Mouse (Mus musculus) neural tube, embryonic 12.5 days (tissue): Measurements from ENCODE around the gene Me1. TPM values are rescaled to one million over a fixed set of nuclear protein-coding genes. Genes with fewer than 3 reads are reported as not detected.

Experiments used
- ATAC-seq: fragments of 200-750 bp; cut with Nextera tagmentation; 2 replicates; pipeline ENCODE4 v1.8.0; 2017; ENCODE audit warnings: low read depth, mild to moderate bottlenecking, moderate TSS enrichment, moderate library complexity; ENCODE audit not compliant: low FRiP score
- H3K27ac ChIP-seq: fragments of 300-500 bp; sonication (generic); 2 replicates; pipeline ENCODE4 v1.5.1; 2016
- H3K27me3 ChIP-seq: fragments of 300-500 bp; sonication (generic); replicated peaks from 2 replicates; pipeline ENCODE4 v1.6.1; 2016; ENCODE audit warnings: mild to moderate bottlenecking
- H3K36me3 ChIP-seq: fragments of 300-500 bp; sonication (generic); 2 replicates; pipeline ENCODE4 v1.6.1; 2016; ENCODE audit warnings: mild to moderate bottlenecking
- H3K4me1 ChIP-seq: fragments of 300-500 bp; sonication (generic); 2 replicates; pipeline ENCODE4 v1.6.1; 2016
- H3K4me2 ChIP-seq: fragments of 300-500 bp; sonication (generic); replicated peaks from 2 replicates; pipeline ENCODE4 v1.6.1; 2016; ENCODE audit warnings: mild to moderate bottlenecking
- H3K4me3 ChIP-seq: fragments of 300-500 bp; sonication (generic); 2 replicates; pipeline ENCODE4 v1.5.1; 2016
- H3K9ac ChIP-seq: fragments of 300-500 bp; sonication (generic); 2 replicates; pipeline ENCODE4 v1.6.1; 2016; ENCODE audit warnings: mild to moderate bottlenecking
- H3K9me3 ChIP-seq: fragments of 300-500 bp; sonication (generic); 2 replicates; pipeline ENCODE4 v1.6.1; 2016; ENCODE audit warnings: mild to moderate bottlenecking
- WGBS: fragments of 180-500 bp; shearing (Covaris S2); methylation state at CpG from one replicate; pipeline ENCODE4 v1.1.7; 2016; 5-methylcytosine and 5-hydroxymethylcytosine counted together
- polyA plus RNA-seq: library from polyadenylated mRNA; unstranded; fragments of >200 nt; fragmentation: Nextera tagmentation; extraction: Ambion mirVana; gene quantifications from 2 replicates; pipeline ENCODE4 v1.2.1, GENCODE M21; 2016

Gene Me1
- polyA plus RNA-seq, 1 experiment from 2014 or later, result 26.3 TPM

- Histone ChIP-seq H3K27ac (no peak overlapping the region), H3K4me3 (no peak overlapping the region), H3K4me2 (no peak overlapping the region), H3K9me3 (no peaks in the 10 kb centered on the region), H3K9ac (no peak overlapping the region), H3K36me3 (no peaks in the 10 kb centered on the region), H3K27me3 (no peaks in the 10 kb centered on the region), H3K4me1 (no peaks in the 10 kb centered on the region)
- 9% methylated on average over 1 of the region's 1 CpGs for WGBS
- ATAC-seq, result no peak
Measured at GRCm38 (mm10) chr9:86646807-86647206, 48.9 kb downstream of the Me1 start.

GRCm38 (mm10) chr9:86643497-86643896 is 52.3 kb downstream of the Me1 start:
- H3K4me3 ChIP-seq, result no peak overlapping the region
- WGBS, result 94% methylated on average over 4 of the region's 4 CpGs

GRCm38 (mm10) chr9:86638771-86639170 is 57.0 kb downstream of the Me1 start:
- no peaks in the 10 kb centered on the region for H3K27me3 ChIP-seq
- no peaks in the 10 kb centered on the region for H3K36me3 ChIP-seq
- no peak overlapping the region for H3K4me3 ChIP-seq
- H3K4me2 ChIP-seq, result no peak overlapping the region
- H3K4me1 ChIP-seq, result no peaks in the 10 kb centered on the region
- WGBS, result 85% methylated on average over 6 of the region's 6 CpGs
- no peak overlapping the region for H3K9ac ChIP-seq
- no peak for ATAC-seq
- H3K27ac ChIP-seq, result no peak overlapping the region
- H3K9me3 ChIP-seq, result no peaks in the 10 kb centered on the region

More at GRCm38 (mm10) chr9:86643497-86643896, 52.3 kb downstream of the Me1 start:
- H3K27ac ChIP-seq, result no peak overlapping the region
- H3K36me3 ChIP-seq, result no peaks in the 10 kb centered on the region
- no peak overlapping the region for H3K9ac ChIP-seq
- H3K9me3 ChIP-seq, result no peaks in the 10 kb centered on the region
- H3K4me2 ChIP-seq, result no peak overlapping the region
- H3K4me1 ChIP-seq, result no peaks in the 10 kb centered on the region
- ATAC-seq, result no peak
- H3K27me3 ChIP-seq, result no peaks in the 10 kb centered on the region

- H3K27ac ChIP-seq, result no peak overlapping the region
- 91% methylated on average over 7 of the region's 7 CpGs for WGBS
- no peak overlapping the region for H3K4me3 ChIP-seq
- ATAC-seq, result no peak
- no peak overlapping the region for H3K4me2 ChIP-seq
- H3K9ac ChIP-seq, result no peak overlapping the region
- no peaks in the 10 kb centered on the region for H3K36me3 ChIP-seq
- no peaks in the 10 kb centered on the region for H3K9me3 ChIP-seq
- no peaks in the 10 kb centered on the region for H3K4me1 ChIP-seq
- H3K27me3 ChIP-seq, result no peaks in the 10 kb centered on the region
Measured at GRCm38 (mm10) chr9:86631153-86631552, 64.6 kb downstream of the Me1 start.

GRCm38 (mm10) chr9:86630352-86630931 is 65.3 kb downstream of the Me1 start:
- H3K9me3 ChIP-seq, result no peaks in the 10 kb centered on the region
- no peaks in the 10 kb centered on the region for H3K27me3 ChIP-seq
- H3K4me2 ChIP-seq, result no peak overlapping the region
- no peaks in the 10 kb centered on the region for H3K4me1 ChIP-seq
- no peak overlapping the region for H3K9ac ChIP-seq
- no peak overlapping the region for H3K27ac ChIP-seq
- H3K36me3 ChIP-seq, result no peaks in the 10 kb centered on the region
- ATAC-seq, result no peak
- H3K4me3 ChIP-seq, result no peak overlapping the region
- WGBS, result 74% methylated on average over 5 of the region's 5 CpGs

GRCm38 (mm10) chr9:86629379-86629778 is 66.4 kb downstream of the Me1 start:
- Histone ChIP-seq H3K4me3 (no peak overlapping the region), H3K9ac (no peak overlapping the region), H3K4me2 (no peak overlapping the region), H3K27me3 (no peaks in the 10 kb centered on the region), H3K36me3 (no peaks in the 10 kb centered on the region), H3K9me3 (no peaks in the 10 kb centered on the region), H3K27ac (no peak overlapping the region), H3K4me1 (no peaks in the 10 kb centered on the region)
- WGBS, result 68% methylated on average over 6 of the region's 6 CpGs
- no peak for ATAC-seq

- H3K36me3 ChIP-seq, result no peaks in the 10 kb centered on the region
- no peak for ATAC-seq
- no peak overlapping the region for H3K9ac ChIP-seq
Measured at GRCm38 (mm10) chr9:86627745-86628496, 67.8 kb downstream of the Me1 start.

GRCm38 (mm10) chr9:86626906-86627305 is 68.8 kb downstream of the Me1 start:
- 75% methylated on average over 3 of the region's 3 CpGs for WGBS
- H3K4me3 ChIP-seq, result no peak overlapping the region

More at GRCm38 (mm10) chr9:86627745-86628496, 67.8 kb downstream of the Me1 start:
- Histone ChIP-seq H3K4me1 (no peaks in the 10 kb centered on the region), H3K27ac (no peak overlapping the region), H3K4me3 (no peak overlapping the region), H3K9me3 (no peaks in the 10 kb centered on the region), H3K27me3 (no peaks in the 10 kb centered on the region), H3K4me2 (no peak overlapping the region)
- 82% methylated on average over 10 of the region's 10 CpGs for WGBS

GRCm38 (mm10) chr9:86624781-86625180 is 71.0 kb downstream of the Me1 start:
- 87% methylated on average over 6 of the region's 6 CpGs for WGBS
- H3K4me2 ChIP-seq, result no peak overlapping the region
- no peak overlapping the region for H3K4me3 ChIP-seq
- ATAC-seq, result no peak
- H3K27me3 ChIP-seq, result no peaks in the 10 kb centered on the region
- H3K9ac ChIP-seq, result no peak overlapping the region
- H3K36me3 ChIP-seq, result no peaks in the 10 kb centered on the region
- no peaks in the 10 kb centered on the region for H3K9me3 ChIP-seq
- H3K4me1 ChIP-seq, result no peaks in the 10 kb centered on the region
- no peak overlapping the region for H3K27ac ChIP-seq

More at GRCm38 (mm10) chr9:86626906-86627305, 68.8 kb downstream of the Me1 start:
- no peaks in the 10 kb centered on the region for H3K9me3 ChIP-seq
- H3K4me2 ChIP-seq, result no peak overlapping the region
- H3K27me3 ChIP-seq, result no peaks in the 10 kb centered on the region
- no peak for ATAC-seq
- H3K27ac ChIP-seq, result no peak overlapping the region
- no peaks in the 10 kb centered on the region for H3K36me3 ChIP-seq
- no peaks in the 10 kb centered on the region for H3K4me1 ChIP-seq
- no peak overlapping the region for H3K9ac ChIP-seq

- H3K9ac ChIP-seq, result no peak overlapping the region
- ATAC-seq, result no peak
- H3K4me1 ChIP-seq, result no peaks in the 10 kb centered on the region
- H3K9me3 ChIP-seq, result no peaks in the 10 kb centered on the region
- H3K4me2 ChIP-seq, result no peak overlapping the region
- H3K36me3 ChIP-seq, result no peaks in the 10 kb centered on the region
- WGBS, result 79% methylated on average over 12 of the region's 12 CpGs
- H3K27ac ChIP-seq, result no peak overlapping the region
- no peaks in the 10 kb centered on the region for H3K27me3 ChIP-seq
- no peak overlapping the region for H3K4me3 ChIP-seq
Measured at GRCm38 (mm10) chr9:86624039-86624438, 71.7 kb downstream of the Me1 start.

GRCm38 (mm10) chr9:86622062-86622461 is 73.7 kb downstream of the Me1 start:
- Histone ChIP-seq H3K4me3 (no peak overlapping the region), H3K9ac (no peak overlapping the region), H3K36me3 (no peaks in the 10 kb centered on the region), H3K27ac (no peak overlapping the region), H3K27me3 (no peaks in the 10 kb centered on the region), H3K4me1 (no peaks in the 10 kb centered on the region), H3K4me2 (no peak overlapping the region), H3K9me3 (no peaks in the 10 kb centered on the region)
- ATAC-seq, result no peak
- WGBS, result 59% methylated on average over 2 of the region's 2 CpGs

GRCm38 (mm10) chr9:86619341-86620139 is 76.2 kb downstream of the Me1 start:
- Histone ChIP-seq H3K4me3 (no peak overlapping the region), H3K4me2 (no peak overlapping the region), H3K27ac (no peak overlapping the region), H3K9me3 (no peaks in the 10 kb centered on the region), H3K9ac (no peak overlapping the region), H3K27me3 (no peaks in the 10 kb centered on the region), H3K36me3 (no peaks in the 10 kb centered on the region), H3K4me1 (no peaks in the 10 kb centered on the region)
- WGBS, result 85% methylated on average over 10 of the region's 10 CpGs
- ATAC-seq, result no peak
